Mouse (Mus musculus): Measurements from ENCODE around the gene Tlr13.
"Not testable (repeated sequence)": the region's sequence is repeated elsewhere in the genome, so short reads cannot be mapped to it uniquely, and the experiment has no call there.

Gene Tlr13

GRCm38 (mm10) chrX:106186713-106187649 is 44.0 kb downstream of the Tlr13 start, which contains the start of gene Pgk1:
TSS of gene Pgk1 (plus strand) at chrX:106187100.
- DNase-seq (ENCODE audit: low read depth, low spot score): peak; percentile 87

- no peak for DNase-seq (ENCODE audit: low read depth, low spot score)
These were observed 44.7 kb downstream of the Tlr13 start for GRCm38 (mm10) chrX:106187737-106188136.

GRCm38 (mm10) chrX:106189356-106189755 is 46.4 kb downstream of the Tlr13 start:
- DNase-seq (ENCODE audit: low read depth, low spot score): no peak

GRCm38 (mm10) chrX:106190091-106190490 is 47.1 kb downstream of the Tlr13 start:
- no peak for DNase-seq (ENCODE audit: low read depth, low spot score)

- DNase-seq (ENCODE audit: low read depth, low spot score): not testable (repeated sequence)
These were observed 51.4 kb downstream of the Tlr13 start for GRCm38 (mm10) chrX:106194361-106194760.

DNA sequence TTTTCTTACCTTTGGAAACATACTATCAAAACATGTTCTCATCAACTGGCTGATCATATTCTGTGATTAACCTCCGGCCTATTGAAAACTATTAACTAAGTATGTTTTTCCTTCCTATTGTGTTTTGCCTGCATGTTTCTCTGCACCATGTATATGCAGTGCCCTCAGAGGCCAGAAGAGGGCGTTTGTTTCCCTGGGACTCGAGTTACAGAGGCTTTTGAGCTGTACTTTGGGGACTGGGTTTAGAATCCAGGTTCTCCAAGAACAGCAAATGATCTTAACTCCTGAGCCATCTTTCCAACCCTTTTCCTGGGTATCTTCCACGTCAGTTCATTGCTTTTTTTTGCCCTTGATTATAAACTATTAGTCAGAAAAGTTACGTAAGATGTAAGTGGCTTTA is 54.3 kb downstream of the Tlr13 start:
- DNase-seq (ENCODE audit: low read depth, low spot score): no peak

DNA sequence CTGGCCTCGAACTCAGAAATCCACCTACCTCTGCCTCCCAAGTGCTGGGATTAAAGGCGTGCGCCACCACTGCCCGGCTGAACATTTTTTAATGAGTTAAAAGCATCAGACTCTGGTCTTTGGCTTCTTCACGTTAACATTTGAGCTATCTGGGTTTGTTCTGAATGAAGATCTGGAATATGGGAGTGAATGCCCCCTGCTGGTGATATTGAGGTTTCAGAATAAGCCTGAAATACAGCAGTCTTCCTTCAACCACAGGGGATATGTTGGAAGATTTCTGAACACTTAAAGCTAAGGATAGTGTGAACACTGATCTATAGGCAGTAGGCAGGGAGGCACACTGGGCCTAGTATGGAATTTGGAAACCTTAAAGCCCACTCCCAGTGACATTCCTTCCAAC is 55.9 kb downstream of the Tlr13 start:
- no peak for DNase-seq (ENCODE audit: low read depth, low spot score)

- no peak for DNase-seq (ENCODE audit: low read depth, low spot score)
These were observed 66.1 kb downstream of the Tlr13 start for GRCm38 (mm10) chrX:106209100-106209499.

Measured in retina, postnatal 7 days (tissue).